Mouse (Mus musculus) erythroid progenitor cell, adult 5-6 weeks (primary cell): ENCODE measurements around the gene Slc22a22. TPM values are rescaled to one million over a fixed set of nuclear protein-coding genes. Genes with fewer than 3 reads are reported as not detected.
"Not testable (repeated sequence)": the region's sequence is repeated elsewhere in the genome, so short reads cannot be mapped to it uniquely, and the experiment has no call there.

Experiments
- ATAC-seq: replicated peaks from 2 replicates; pipeline ENCODE4 v1.8.0; 2016; ENCODE audit warnings: moderate number of reproducible peaks, mild to moderate bottlenecking, moderate TSS enrichment, inconsistent platforms; ENCODE audit not compliant: poor library complexity, low FRiP score, severe bottlenecking
- total RNA-seq, 2 experiments: library from RNA; stranded (forward) in 1 of 2; stranded (reverse) in 1 of 2; fragments of 150-400 nt in 1 of 2; fragments of 186-747, 209-891 nt in 1 of 2; gene quantifications; 2 replicates each; pipeline versions ENCODE4 v1.2.3 to v1.2.4; 2015 to 2017; ENCODE audit warnings: low replicate concordance in 2 of 2

Gene Slc22a22
- total RNA-seq, 2 experiments from 2014 or later: not detected

- no peak for ATAC-seq
Observed at GRCm38 (mm10) chr15:57398439-57399148, 78.8 kb downstream of the Slc22a22 start.

GRCm38 (mm10) chr15:57394053-57394452 is 83.4 kb downstream of the Slc22a22 start:
- ATAC-seq: no peak

GRCm38 (mm10) chr15:57380381-57380780 is 97.0 kb downstream of the Slc22a22 start:
- no peak for ATAC-seq

GRCm38 (mm10) chr15:57366446-57366845 is 111.0 kb downstream of the Slc22a22 start:
- no peak for ATAC-seq

- no peak for ATAC-seq
Observed at GRCm38 (mm10) chr15:57355278-57355677, 122.1 kb downstream of the Slc22a22 start.

- no peak for ATAC-seq
Observed at GRCm38 (mm10) chr15:57340499-57340898, 136.9 kb downstream of the Slc22a22 start.

- ATAC-seq: no peak
Observed at GRCm38 (mm10) chr15:57331326-57331725, 146.1 kb downstream of the Slc22a22 start.

- ATAC-seq: no peak
Observed at GRCm38 (mm10) chr15:57318001-57318400, 159.4 kb downstream of the Slc22a22 start.

GRCm38 (mm10) chr15:57316486-57316885 is 160.9 kb downstream of the Slc22a22 start:
- no peak for ATAC-seq

- ATAC-seq: no peak
Observed at GRCm38 (mm10) chr15:57302710-57303109, 174.7 kb downstream of the Slc22a22 start.

- no peak for ATAC-seq
Observed at GRCm38 (mm10) chr15:57278505-57278904, 198.9 kb downstream of the Slc22a22 start.

GRCm38 (mm10) chr15:57276411-57276810 is 201.0 kb downstream of the Slc22a22 start:
- no peak for ATAC-seq

GRCm38 (mm10) chr15:57240061-57240460 is 237.4 kb downstream of the Slc22a22 start:
- ATAC-seq: not testable (repeated sequence)

GRCm38 (mm10) chr15:57230439-57230838 is 247.0 kb downstream of the Slc22a22 start:
- no peak for ATAC-seq

GRCm38 (mm10) chr15:57205315-57205714 is 272.1 kb downstream of the Slc22a22 start:
- no peak for ATAC-seq

GRCm38 (mm10) chr15:57204444-57204930 is 272.9 kb downstream of the Slc22a22 start:
- ATAC-seq: no peak
